Mouse (Mus musculus) heart, embryonic 11.5 days (tissue): ENCODE results near the gene Tmpo. TPM values are rescaled to one million over a fixed set of nuclear protein-coding genes. Genes with fewer than 3 reads are reported as not detected.
"Not testable (repeated sequence)": the region's sequence is repeated elsewhere in the genome, so short reads cannot be mapped to it uniquely, and the experiment has no call there.

Source experiments
- ATAC-seq: fragments of 200-750 bp; cut with Nextera tagmentation; replicated peaks from 2 replicates; pipeline ENCODE4 v1.8.0; 2017; ENCODE audit warnings: moderate library complexity; ENCODE audit not compliant: insufficient number of reproducible peaks, low FRiP score, low TSS enrichment
- H3K27ac ChIP-seq: fragments of 300-500 bp; sonication (generic); 2 replicates; pipeline ENCODE4 v1.5.1; 2014; ENCODE audit warnings: mild to moderate bottlenecking, low read depth, low read length
- H3K27me3 ChIP-seq: fragments of 300-500 bp; sonication (generic); 2 replicates; pipeline ENCODE4 v1.6.1; 2014; ENCODE audit warnings: mild to moderate bottlenecking, low read length, mixed read lengths; ENCODE audit not compliant: control insufficient read depth, insufficient read depth
- H3K36me3 ChIP-seq: fragments of 300-500 bp; sonication (generic); 2 replicates; pipeline ENCODE4 v1.6.1; 2014; ENCODE audit warnings: mild to moderate bottlenecking, low read length, moderate library complexity, mixed read lengths; ENCODE audit not compliant: control insufficient read depth, insufficient read depth
- H3K4me1 ChIP-seq: fragments of 300-500 bp; sonication (generic); 2 replicates; pipeline ENCODE4 v1.6.1; 2014; ENCODE audit warnings: low read length; ENCODE audit not compliant: control insufficient read depth, insufficient read depth
- H3K4me2 ChIP-seq: fragments of 300-500 bp; sonication (generic); 2 replicates; pipeline ENCODE4 v1.6.1; 2014; ENCODE audit warnings: mild to moderate bottlenecking, moderate library complexity
- H3K4me3 ChIP-seq: fragments of 300-500 bp; sonication (generic); 2 replicates; pipeline ENCODE4 v1.5.1; 2014; ENCODE audit warnings: low read depth, low read length
- H3K9ac ChIP-seq: fragments of 300-500 bp; sonication (generic); 2 replicates; pipeline ENCODE4 v1.6.1; 2014; ENCODE audit warnings: mild to moderate bottlenecking, low read depth, low read length, moderate library complexity
- H3K9me3 ChIP-seq: fragments of 300-500 bp; sonication (generic); replicated peaks from 2 replicates; pipeline ENCODE4 v1.6.1; 2016; ENCODE audit warnings: low read length; ENCODE audit not compliant: control insufficient read depth
- WGBS: fragments of 180-500 bp; shearing (Covaris S2); extraction: QIAGEN DNeasy Blood & Tissue Kit; methylation state at CpG from one replicate; pipeline ENCODE4 v1.1.7; 2014; ENCODE audit not compliant: insufficient replicate concordance; 5-methylcytosine and 5-hydroxymethylcytosine counted together
- polyA plus RNA-seq: library from polyadenylated mRNA; unstranded; fragments of >200 nt; fragmentation: Nextera tagmentation; extraction: Ambion mirVana; gene quantifications from 2 replicates; pipeline ENCODE4 v1.2.1, GENCODE M21; 2014

Tmpo gene
- polyA plus RNA-seq, 1 experiment from 2014 or later = 170 TPM

- no peak for ATAC-seq
- no peaks in the 10 kb centered on the region for H3K9me3 ChIP-seq
- H3K4me2 ChIP-seq = no peak overlapping the region
- no peak overlapping the region for H3K27ac ChIP-seq
- no peak overlapping the region for H3K9ac ChIP-seq
- no peaks in the 10 kb centered on the region for H3K27me3 ChIP-seq
- H3K4me3 ChIP-seq = no peak overlapping the region
- 87% methylated on average over 6 of the region's 6 CpGs for WGBS
- H3K36me3 ChIP-seq = no peaks in the 10 kb centered on the region
- no peaks in the 10 kb centered on the region for H3K4me1 ChIP-seq
Measured at GRCm38 (mm10) chr10:91189476-91189875, 8.4 kb upstream of the Tmpo start.

DNA sequence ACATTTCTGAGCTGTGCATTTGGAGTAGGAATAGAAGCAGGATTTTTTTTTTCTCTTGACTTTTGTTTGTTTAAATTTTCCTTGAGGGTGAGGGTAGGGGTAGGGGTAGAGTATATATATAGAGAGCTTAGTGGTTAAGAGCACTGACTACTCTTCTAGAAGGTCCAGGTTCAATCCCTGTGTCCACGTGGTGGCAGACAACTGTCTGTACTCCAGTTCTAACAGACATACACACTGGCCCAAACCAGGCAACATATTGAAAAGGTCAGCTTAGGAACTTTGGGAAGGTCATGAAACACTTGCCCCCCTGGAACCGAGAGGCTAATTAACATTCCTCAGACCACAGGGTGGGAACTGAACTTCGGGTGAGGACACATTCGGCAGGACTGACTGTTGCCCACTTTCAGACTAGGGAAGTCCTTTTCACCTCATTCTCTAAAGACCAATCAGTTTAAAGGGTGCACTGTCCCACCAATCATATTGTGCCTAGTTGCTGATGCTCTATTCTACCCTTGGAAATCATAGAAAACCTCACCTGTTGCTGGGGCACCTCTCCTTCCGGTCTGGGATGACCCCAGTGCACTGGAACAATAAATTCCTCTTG lies 7.7 kb upstream of the Tmpo start:
- no peak overlapping the region for H3K9ac ChIP-seq
- H3K36me3 ChIP-seq = no peaks in the 10 kb centered on the region
- no peaks in the 10 kb centered on the region for H3K27me3 ChIP-seq
- no peaks in the 10 kb centered on the region for H3K9me3 ChIP-seq
- no peak overlapping the region for H3K4me3 ChIP-seq
- no peak overlapping the region for H3K4me2 ChIP-seq
- ATAC-seq = no peak
- H3K4me1 ChIP-seq = no peaks in the 10 kb centered on the region
- 77% methylated on average over 5 of the region's 5 CpGs for WGBS
- H3K27ac ChIP-seq = no peak overlapping the region

DNA sequence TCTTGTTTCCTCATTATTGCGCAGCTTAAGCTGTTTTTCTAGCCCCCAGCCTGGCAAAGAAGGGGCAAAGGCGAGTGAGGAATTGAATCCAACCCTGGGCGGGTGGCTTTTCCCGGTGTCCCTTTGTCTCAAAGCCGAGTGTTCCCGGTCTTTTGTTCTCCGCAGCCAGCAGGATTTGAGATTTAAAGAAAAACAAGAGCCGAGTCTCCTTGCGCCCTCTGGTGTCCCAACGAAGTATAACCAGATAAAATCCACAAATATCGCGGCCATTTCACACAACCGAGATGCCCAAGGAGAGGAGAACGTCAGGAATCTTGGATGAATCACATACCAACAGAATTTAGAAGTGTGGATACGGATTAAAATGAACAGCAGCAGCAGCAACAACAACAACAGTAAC lies 6.8 kb upstream of the Tmpo start:
- 0 out of 2 replicates have a peak, but pooled peaks have one; percentile 31 for ATAC-seq
- under 1% methylated on average over 15 of the region's 15 CpGs for WGBS

DNA sequence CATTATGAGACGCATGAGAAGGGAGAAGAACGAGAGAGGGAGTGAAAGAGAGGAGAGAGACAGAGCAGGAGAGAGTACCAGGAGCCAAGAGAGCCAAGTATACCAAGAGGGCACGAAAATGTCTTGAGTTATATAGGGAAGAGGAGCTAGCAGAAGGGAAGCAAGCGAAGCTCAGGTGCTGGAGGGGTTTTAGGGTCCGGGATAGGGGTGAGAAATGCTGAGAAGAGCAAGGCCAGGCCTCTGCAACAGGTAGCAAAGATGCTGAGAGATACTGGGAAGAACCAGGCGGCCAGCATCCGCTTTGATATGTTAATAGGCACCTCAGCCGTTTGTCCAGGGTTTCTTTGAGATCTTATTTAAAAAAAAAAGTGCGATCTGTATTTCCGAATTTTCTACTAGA lies 6.2 kb upstream of the Tmpo start:
- Histone ChIP-seq H3K4me2 (peak overlapping the region; percentile 68), H3K9me3 (no peaks in the 10 kb centered on the region), H3K9ac (peak overlapping the region; percentile 90), H3K4me3 (peak overlapping the region; percentile 44), H3K27ac (no peak overlapping the region), H3K27me3 (no peaks in the 10 kb centered on the region), H3K4me1 (peaks cover 4% of the 10 kb centered on the region; the same call in 1 of the 2 replicates), H3K36me3 (no peaks in the 10 kb centered on the region)
- WGBS = 24% methylated on average over 10 of the region's 10 CpGs
- no peak for ATAC-seq

More for the DNA sequence above, 6.8 kb upstream of the Tmpo start:
- H3K9ac ChIP-seq = peak overlapping the region; percentile 90
- H3K36me3 ChIP-seq = no peaks in the 10 kb centered on the region
- no peaks in the 10 kb centered on the region for H3K9me3 ChIP-seq
- peak overlapping the region; percentile 79 for H3K27ac ChIP-seq
- H3K4me2 ChIP-seq = peak overlapping the region; percentile 68
- peaks cover 4% of the 10 kb centered on the region; the same call in 1 of the 2 replicates for H3K4me1 ChIP-seq
- peak overlapping the region; percentile 44 for H3K4me3 ChIP-seq
- H3K27me3 ChIP-seq = no peaks in the 10 kb centered on the region

- Histone ChIP-seq H3K27me3 (no peaks in the 10 kb centered on the region), H3K36me3 (no peaks in the 10 kb centered on the region), H3K27ac (no peak overlapping the region), H3K4me3 (no peak overlapping the region), H3K9me3 (no peaks in the 10 kb centered on the region), H3K4me1 (peaks cover 6% of the 10 kb centered on the region), H3K4me2 (no peak overlapping the region), H3K9ac (no peak overlapping the region)
- ATAC-seq = no peak
- 91% methylated on average over 2 of the region's 2 CpGs for WGBS
Measured at GRCm38 (mm10) chr10:91185721-91186120, 4.6 kb upstream of the Tmpo start.

DNA sequence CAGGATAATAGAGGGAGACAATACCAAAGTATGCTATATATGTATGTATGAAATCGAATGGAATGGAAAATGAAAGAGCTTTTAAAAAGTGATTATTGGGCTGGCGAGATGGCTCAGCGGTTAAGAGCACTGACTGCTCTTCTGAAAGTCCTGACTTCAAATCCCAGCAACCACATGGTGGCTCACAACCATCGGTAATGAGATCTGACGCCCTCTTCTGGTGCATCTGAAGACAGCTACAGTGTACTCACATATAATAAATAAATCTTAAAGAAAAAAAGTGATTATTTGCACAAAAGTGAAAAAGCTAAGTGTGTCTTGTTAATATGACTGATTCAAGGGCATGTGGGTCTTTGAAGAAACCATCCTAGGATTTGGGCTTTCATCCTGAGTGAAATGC lies 3.8 kb upstream of the Tmpo start:
- not testable (repeated sequence) for H3K9ac ChIP-seq, ATAC-seq

DNA sequence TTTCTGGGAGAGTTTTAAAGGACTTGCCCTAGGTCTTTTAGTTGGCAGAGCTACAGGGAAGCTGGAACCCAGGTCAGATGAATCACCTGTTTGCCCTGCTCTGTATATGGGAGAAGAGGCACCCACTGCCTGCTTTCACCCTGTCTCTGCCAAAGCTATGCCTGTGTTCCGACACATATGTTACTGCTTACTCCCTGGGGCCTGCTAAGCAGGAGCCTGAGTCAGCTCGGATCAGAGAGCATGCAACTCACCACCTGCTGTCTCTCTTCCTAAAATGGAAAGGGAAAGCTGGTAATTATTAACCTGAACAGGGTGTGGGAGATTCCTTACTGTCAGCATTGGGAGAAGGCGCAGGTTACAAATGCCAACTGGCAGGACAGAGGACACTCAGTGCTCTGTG lies 2.2 kb upstream of the Tmpo start:
- ATAC-seq = no peak
- H3K9me3 ChIP-seq = no peaks in the 10 kb centered on the region
- no peak overlapping the region for H3K9ac ChIP-seq
- no peaks in the 10 kb centered on the region for H3K27me3 ChIP-seq
- WGBS = 61% methylated on average over 3 of the region's 3 CpGs
- H3K4me1 ChIP-seq = peaks cover 11% of the 10 kb centered on the region
- H3K4me3 ChIP-seq = no peak overlapping the region
- no peaks in the 10 kb centered on the region for H3K36me3 ChIP-seq
- H3K4me2 ChIP-seq = peak overlapping the region; percentile 65
- H3K27ac ChIP-seq = no peak overlapping the region

More for the DNA sequence above, 3.8 kb upstream of the Tmpo start:
- not testable (repeated sequence) for H3K4me3 ChIP-seq, H3K27me3 ChIP-seq, H3K36me3 ChIP-seq, H3K9me3 ChIP-seq, H3K4me2 ChIP-seq, H3K27ac ChIP-seq
- WGBS = 58% methylated on average over 5 of the region's 5 CpGs
- H3K4me1 ChIP-seq = peaks cover 11% of the 10 kb centered on the region

DNA sequence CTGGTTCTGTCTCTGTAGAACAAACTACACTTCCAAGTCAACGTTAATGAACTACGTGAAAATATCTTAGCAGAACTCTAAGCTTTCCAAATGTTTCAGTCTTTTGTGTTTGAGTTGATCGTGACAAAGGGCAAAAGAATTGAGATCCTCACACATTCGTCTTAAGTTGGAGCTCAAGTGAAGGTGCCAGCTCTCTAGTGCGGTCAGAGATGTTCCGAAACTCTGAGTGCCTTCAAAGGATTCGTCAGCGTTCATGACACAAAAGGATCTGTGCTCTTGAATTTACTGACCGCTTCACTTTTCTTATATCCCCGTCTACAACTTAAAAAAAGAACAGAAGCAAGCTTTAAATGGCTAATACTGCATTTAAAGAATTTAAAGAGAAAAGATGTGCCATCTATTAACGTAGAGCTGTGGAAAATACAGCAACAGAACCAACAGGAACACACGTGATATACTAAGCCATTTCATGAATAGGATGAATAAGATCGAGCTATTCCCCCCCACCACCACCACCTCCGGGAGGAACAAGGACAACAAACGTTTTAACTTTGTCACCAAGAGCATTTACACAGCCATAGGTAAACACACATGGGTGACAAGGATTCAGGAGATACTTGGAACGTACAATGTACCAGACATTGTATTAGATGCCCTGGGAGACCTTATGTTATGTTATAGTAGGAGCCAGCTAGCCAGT lies 1.3 kb upstream of the Tmpo start:
- WGBS = 4% methylated on average over 16 of the region's 16 CpGs
- no peaks in the 10 kb centered on the region for H3K36me3 ChIP-seq
- no peaks in the 10 kb centered on the region for H3K27me3 ChIP-seq
- no peak for ATAC-seq
- H3K4me3 ChIP-seq = peak overlapping the region; percentile 46
- H3K9ac ChIP-seq = peak overlapping the region; percentile 73
- H3K4me2 ChIP-seq = peak overlapping the region; percentile 65
- H3K27ac ChIP-seq = peak overlapping the region; percentile 98
- no peaks in the 10 kb centered on the region for H3K9me3 ChIP-seq
- H3K4me1 ChIP-seq = peaks cover 12% of the 10 kb centered on the region
